Mouse (Mus musculus) small intestine, adult 2 months (tissue): ENCODE results near the gene Gm38119.

Experiments
- CTCF ChIP-seq: fragments of 200-500 bp; IDR thresholded peaks from 2 replicates; pipeline ENCODE4 v1.5.1; 2012; ENCODE audit warnings: low read depth, mild to moderate bottlenecking, control low read depth, inconsistent platforms, low read length, moderate library complexity, mixed read lengths; ENCODE audit not compliant: insufficient replicate concordance, insufficient read length; ENCODE audit errors: extremely low read depth
- POLR2A ChIP-seq: fragments of 200-500 bp; IDR thresholded peaks from 2 replicates; pipeline ENCODE4 v1.6.1; 2012; ENCODE audit warnings: low read depth, mild to moderate bottlenecking, control low read depth, inconsistent platforms, low read length, moderate library complexity

GRCm38 (mm10) chr3:92691688-92692087 is 47.2 kb downstream of the Gm38119 start:
- TF ChIP-seq CTCF = no peak
- TF ChIP-seq POLR2A = no peak
